Mouse (Mus musculus): ENCODE measurements around the gene Ptch1.

The Ptch1 gene

GRCm38 (mm10) chr13:63573256-63573835 is at the start of gene Ptch1:
Ptch1 (minus strand) TSS chr13:63573598.
- peak; percentile 84 for DNase-seq (ENCODE audit: low spot score)

GRCm38 (mm10) chr13:63621301-63621700 is 47.9 kb upstream of the Ptch1 start:
- DNase-seq (ENCODE audit: low spot score), result no peak

GRCm38 (mm10) chr13:63613201-63613600 is 39.8 kb upstream of the Ptch1 start:
- DNase-seq (ENCODE audit: low spot score), result no peak

DNA sequence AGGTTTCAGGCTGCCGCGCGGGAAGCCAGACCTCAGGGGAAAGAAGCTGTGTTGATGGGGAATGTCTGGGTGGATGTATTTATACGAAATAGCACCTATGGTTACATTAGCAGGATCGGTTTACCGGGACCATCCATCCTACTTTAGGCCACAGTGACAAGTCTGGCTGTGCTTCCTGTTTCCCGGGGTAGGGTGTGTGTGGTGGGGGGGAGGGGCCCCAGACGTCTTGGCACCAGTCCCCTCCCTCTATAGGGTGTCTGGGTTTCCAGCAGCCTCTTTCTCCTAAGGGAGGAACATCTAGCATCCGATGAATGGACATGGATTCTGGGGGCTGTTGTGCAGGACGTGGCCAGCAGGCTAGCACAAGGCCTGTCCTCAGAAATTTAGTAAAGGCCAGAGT is 36.3 kb upstream of the Ptch1 start:
- DNase-seq (ENCODE audit: low spot score), result no peak

DNA sequence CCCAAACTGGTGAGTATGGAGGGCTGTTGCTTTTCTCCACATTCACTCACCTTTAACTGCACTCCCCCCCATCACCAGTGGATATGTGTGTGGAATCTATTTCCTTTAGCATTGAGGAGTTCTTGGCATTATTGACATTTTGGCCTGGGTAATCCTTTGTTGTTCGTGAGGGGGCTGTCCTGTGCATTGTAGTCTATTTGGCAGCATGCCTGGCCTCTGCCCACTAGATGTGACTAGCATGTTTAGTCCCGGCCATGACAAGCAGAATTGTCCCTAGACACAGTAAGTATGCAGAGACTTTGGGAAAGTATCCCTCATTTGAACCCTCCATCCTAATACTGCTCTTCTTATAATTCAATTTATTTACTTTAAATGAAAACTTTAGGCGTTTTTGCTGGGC is 24.2 kb upstream of the Ptch1 start:
- no peak for DNase-seq (ENCODE audit: low spot score)

DNA sequence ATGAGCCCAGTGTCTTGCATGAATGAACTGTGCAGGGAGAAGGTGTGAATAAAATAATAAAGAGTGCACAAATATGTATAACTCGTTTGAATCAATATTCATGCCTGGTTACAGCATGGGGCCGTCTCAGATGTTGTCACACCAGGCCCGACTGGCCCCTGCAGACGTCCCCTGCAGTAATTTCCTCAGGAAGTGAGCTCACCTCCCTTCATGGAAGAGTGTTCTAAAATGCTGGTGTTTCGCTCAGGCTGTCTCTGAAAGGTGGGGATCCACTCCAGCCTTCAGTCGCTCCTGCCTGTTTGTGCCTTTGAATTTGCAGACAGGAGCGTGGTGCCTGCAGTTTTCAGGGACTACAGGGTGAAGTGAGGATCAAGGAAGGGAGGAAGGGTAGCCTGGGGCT is 22.5 kb upstream of the Ptch1 start:
- DNase-seq (ENCODE audit: low spot score), result no peak

- peak; percentile 65 for DNase-seq (ENCODE audit: low spot score)
Measured at GRCm38 (mm10) chr13:63593469-63594050, 20.2 kb upstream of the Ptch1 start.

DNA sequence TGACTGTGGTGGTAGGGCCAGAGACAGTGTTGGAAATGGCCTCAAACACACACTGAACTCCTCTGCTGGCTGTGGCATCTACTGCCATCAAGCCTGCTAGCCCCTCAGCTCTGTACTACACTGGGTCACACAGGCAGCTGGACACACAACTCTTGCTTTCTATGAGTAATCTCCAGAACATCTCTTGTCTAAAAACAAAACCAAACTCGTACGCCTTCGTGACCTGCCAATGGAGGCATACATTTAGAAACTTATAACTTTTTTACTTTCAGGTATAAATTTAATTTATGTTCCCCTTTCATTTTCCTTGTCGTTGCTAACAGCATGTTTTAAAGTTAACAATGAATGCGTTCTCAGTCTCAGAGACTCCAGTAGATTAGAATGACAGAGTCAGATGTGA is 19.4 kb upstream of the Ptch1 start:
- no peak for DNase-seq (ENCODE audit: low spot score)

GRCm38 (mm10) chr13:63574601-63575000 is 1.2 kb upstream of the Ptch1 start:
- DNase-seq (ENCODE audit: low spot score), result no peak

DNA sequence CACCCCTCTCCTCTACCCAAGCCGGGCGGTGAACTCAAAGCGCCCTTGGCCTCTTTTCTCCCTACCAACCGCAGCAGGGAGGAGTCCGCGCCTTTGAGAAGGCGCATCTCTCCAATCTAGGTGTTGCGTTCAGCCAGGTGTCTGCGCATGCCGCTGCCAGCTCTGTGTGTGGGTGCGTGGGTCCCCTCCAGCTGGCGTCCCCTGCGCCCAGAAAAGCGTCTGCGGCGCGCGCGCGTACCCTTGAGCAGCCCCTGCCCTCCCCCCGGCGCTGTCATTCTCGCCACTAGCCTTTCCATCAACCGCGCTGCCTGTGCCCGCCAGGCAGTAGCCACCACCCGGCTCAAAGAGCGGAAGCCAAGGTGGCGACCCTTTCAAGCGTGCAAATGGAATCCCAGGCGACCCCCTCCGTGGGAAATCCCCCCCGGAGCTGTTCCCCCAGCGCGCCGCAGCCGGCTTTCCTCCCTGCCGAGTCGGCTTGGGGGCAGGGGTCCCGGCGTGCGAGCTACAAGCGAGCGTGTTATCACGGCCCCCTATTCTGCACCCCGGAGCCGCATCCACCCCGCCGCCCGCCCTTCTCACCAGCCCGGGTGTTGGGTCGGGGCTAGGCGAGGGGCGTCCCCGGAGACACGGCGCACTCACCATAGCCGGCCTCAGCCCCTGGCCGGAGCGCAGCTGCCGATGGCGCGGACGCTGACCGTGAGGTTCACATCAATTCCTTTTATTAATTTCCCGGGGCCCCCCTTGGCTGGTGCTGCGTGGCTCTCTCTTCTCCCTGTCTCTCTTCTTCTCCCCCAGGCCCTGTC is 744 bp downstream of the Ptch1 start:
- peak; percentile 63 for DNase-seq (ENCODE audit: low spot score)

- DNase-seq (ENCODE audit: low spot score), result no peak
Measured at GRCm38 (mm10) chr13:63572111-63572452, 1.3 kb downstream of the Ptch1 start.

GRCm38 (mm10) chr13:63570456-63570855 is 2.9 kb downstream of the Ptch1 start:
- DNase-seq (ENCODE audit: low spot score), result peak; percentile 64

DNA sequence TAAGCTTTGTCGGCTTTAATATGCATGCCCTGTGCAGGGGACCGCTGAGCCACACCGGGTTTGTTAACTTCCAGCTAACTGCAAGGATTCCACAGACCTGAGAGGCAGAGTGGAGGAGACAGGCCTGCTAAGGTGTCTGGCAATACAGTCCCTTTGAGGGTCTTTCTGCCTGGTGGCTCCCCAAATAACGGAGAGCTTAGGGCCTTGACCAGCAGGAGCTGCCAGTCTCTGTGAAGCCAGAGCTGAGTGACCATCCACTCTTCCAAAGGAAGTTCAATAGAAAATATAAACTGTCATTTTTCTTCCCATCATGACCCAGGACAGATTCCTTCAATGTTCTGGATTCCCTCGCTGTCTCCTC is 4.0 kb downstream of the Ptch1 start:
- DNase-seq (ENCODE audit: low spot score), result no peak

DNA sequence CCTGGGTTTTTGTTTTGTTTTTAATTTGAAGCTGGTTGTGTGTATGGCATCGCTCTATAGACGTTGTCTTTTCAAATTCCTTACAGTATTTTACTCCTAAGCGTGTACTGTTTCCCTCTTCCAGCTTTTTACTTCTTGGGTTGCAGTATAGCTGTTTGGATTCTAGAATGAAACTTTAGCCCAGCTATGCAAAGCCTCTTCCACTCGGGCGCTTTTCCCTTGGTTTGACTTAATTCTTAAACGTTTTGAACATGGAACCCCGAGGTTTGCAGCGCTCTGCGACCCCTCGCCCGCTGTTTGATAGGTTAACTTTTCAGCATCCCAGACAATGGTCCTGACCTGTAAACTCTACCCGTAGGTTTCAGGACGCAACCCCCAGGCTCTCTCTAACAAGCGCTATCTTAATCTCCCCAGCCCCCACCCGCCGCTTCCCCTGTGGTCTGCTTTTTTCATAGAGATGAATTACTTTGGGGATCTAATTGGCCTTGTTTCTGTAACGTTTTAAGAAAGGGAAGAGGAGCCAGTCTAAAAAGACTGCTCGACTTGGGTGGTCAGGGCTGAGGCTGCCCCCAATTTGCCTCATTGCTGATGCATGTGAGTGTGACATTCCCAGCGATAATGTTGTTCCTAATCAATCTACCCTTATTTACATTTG is 4.5 kb downstream of the Ptch1 start:
- DNase-seq (ENCODE audit: low spot score), result peak; percentile 76

DNA sequence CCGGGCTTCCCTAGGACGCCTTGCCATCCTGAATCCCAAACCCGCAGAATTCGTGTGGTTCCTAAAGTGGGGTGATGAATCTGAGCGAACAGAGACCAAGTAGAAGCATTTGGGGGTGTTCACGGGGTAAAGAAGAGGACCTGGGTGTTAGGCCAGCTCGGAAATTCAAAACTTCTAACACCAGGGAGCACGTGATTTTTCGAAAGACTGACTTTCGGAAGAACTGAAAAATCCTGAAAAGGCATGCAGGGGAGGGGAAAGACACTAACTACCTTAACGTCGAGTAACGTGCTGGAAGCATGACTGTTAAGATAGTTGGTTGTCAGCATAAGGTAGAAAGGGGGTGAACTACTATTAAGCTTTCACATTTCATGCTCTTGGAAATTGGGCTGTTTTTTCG is 5.1 kb downstream of the Ptch1 start:
- no peak for DNase-seq (ENCODE audit: low spot score)

DNA sequence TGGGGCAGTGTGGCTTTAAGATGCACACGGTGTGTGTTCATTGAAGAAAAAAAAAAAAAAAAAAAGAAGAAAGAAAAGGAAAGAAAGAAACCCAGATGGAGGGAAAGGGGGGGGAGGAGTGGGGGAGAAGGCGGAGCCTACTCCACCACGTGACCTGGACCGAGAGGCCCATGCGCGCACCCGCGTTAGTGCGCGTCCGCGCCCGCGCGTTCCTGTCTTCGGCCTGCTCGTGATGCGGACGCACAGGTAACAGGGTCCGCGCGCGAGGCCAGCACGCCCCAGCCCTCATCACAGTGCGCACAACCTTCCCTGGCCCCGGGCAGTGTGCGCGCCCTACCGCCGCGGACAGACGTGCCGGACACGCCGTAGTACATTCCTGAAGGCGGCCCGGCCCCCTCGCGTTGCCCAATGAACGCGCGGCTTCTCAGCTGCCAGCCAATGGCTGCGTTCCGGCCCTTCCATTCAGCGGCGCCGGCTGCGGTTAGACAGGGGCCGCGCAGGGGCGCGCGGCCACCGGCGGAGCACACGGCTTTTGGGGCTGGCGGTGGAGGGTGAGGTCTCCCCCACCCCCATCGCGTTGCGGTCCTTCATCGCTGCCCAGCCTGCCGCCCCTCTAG is 5.6 kb downstream of the Ptch1 start:
- peak; percentile 96 for DNase-seq (ENCODE audit: low spot score)

DNA sequence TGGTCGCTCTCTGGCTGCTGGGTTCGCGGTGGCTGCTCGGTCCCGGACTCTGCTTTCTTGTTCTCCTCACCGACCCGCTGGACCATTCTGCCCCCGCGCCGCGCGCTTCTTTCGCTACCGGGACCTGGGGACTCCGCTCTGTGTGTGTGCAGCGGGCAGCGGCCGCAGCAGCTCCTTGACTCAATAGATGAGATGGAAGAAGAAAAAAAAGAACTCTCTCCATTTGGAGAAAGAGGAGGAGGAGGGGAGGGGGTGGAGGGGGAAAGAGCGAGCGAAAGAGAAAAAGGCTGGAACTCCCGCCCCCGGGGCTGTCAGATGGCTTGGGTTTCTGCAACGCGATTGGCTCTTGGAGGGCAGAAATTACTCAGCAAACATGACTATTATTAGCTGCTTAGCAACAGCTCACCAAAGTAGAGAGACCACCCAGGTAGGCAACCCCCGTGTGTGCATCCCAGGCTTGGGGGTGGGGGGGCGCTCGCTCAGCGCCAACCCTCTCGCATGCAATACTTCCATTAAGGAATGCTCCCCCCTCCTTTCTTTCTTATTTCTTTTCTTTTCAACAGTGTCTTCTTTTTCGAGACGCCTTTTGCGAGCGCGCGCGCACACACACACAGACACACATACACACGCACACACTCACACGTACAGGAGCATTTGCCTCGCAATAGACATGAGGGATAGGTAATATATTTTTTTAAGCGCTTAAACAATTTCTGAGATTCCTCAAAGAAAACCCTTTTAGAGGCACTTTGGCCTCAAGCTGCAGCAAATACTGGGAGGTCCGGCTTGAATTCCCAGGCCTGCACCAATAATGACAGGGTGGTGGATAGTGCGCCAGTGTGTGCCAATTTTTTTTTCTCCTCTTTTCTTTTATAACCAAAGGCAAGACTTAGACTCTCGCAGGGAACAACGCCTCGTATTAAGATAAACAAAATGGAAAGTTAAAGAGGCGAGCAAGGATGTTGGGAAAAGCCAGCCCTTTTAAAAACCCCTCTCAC is 7.1 kb downstream of the Ptch1 start:
- DNase-seq (ENCODE audit: low spot score), result peak; percentile 96

- DNase-seq (ENCODE audit: low spot score), result no peak
Measured at GRCm38 (mm10) chr13:63565320-63566017, 7.9 kb downstream of the Ptch1 start.

DNA sequence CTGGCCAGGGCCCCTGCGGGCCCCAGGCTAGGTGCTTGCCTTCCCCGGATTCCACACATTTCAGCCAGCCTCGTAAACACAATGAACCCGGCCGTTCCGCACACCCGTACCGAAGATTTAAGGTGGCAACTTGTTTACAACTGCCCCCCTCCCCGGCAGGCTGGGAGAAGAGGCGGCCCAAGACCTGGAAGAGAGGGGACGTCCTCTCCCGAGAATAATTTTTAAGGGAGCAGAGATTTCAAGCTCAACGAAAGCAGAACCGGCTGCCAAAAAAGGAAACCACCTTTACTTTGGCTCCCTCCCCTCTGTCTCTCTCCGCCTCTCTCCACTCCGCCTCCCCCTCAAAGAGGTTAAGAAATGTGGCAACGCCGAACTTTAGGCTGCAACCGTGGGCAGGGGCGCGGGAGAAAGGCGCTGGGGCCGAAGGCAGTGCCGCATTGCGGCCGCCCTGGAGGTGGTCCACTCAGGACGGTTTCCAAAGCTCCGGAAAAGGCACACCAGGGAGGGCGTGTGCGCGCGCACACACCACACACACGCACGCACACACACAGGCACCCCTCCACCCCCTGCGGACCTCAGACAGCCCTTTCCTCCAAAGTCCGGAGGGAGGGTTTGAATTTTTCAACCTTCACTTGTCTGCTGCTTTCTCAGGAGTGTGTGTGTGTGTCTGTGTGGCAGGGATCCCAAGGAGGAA is 8.6 kb downstream of the Ptch1 start:
- DNase-seq (ENCODE audit: low spot score), result peak; percentile 75

Measured in retina, embryonic 14.5 days (tissue).